Mouse (Mus musculus) forebrain, embryonic 15.5 days (tissue): ENCODE measurements around the gene Tyro3. TPM values are rescaled to one million over a fixed set of nuclear protein-coding genes. Genes with fewer than 3 reads are reported as not detected.

Experiments used
- ATAC-seq: fragments of 200-750 bp; cut with Nextera tagmentation; replicated peaks from 2 replicates; pipeline ENCODE4 v1.8.0; 2017; ENCODE audit warnings: mild to moderate bottlenecking, moderate TSS enrichment, moderate library complexity
- H3K27ac ChIP-seq: fragments of 300-500 bp; sonication (generic); replicated peaks from 2 replicates; pipeline ENCODE4 v1.5.1; 2015; ENCODE audit warnings: mild to moderate bottlenecking, inconsistent platforms
- H3K27me3 ChIP-seq: fragments of 300-500 bp; sonication (generic); 2 replicates; pipeline ENCODE4 v1.6.1; 2015; ENCODE audit warnings: inconsistent platforms
- H3K36me3 ChIP-seq: fragments of 300-500 bp; sonication (generic); 2 replicates; pipeline ENCODE4 v1.6.1; 2015; ENCODE audit warnings: mild to moderate bottlenecking, inconsistent platforms
- H3K4me1 ChIP-seq: fragments of 300-500 bp; sonication (generic); 2 replicates; pipeline ENCODE4 v1.6.1; 2015; ENCODE audit warnings: inconsistent platforms
- H3K4me2 ChIP-seq: fragments of 300-500 bp; sonication (generic); replicated peaks from 2 replicates; pipeline ENCODE4 v1.6.1; 2015; ENCODE audit warnings: mild to moderate bottlenecking, inconsistent platforms
- H3K4me3 ChIP-seq: fragments of 300-500 bp; sonication (generic); 2 replicates; pipeline ENCODE4 v1.5.1; 2015; ENCODE audit warnings: mild to moderate bottlenecking, inconsistent platforms
- H3K9ac ChIP-seq: fragments of 300-500 bp; sonication (generic); replicated peaks from 2 replicates; pipeline ENCODE4 v1.6.1; 2015; ENCODE audit warnings: mild to moderate bottlenecking, inconsistent platforms
- H3K9me3 ChIP-seq: fragments of 300-500 bp; sonication (generic); 2 replicates; pipeline ENCODE4 v1.6.1; 2016; ENCODE audit warnings: inconsistent platforms
- WGBS: fragments of 180-500 bp; shearing (Covaris S2); methylation state at CpG from one replicate; pipeline ENCODE4 v1.1.7; 2015; ENCODE audit warnings: mixed read lengths; 5-methylcytosine and 5-hydroxymethylcytosine counted together
- polyA plus RNA-seq: library from polyadenylated mRNA; unstranded; fragments of >200 nt; fragmentation: Nextera tagmentation; extraction: Ambion mirVana; gene quantifications from 2 replicates; pipeline ENCODE4 v1.2.1, GENCODE M21; 2015

Tyro3 gene
- polyA plus RNA-seq, 1 experiment from 2014 or later, result 17.9 TPM

DNA sequence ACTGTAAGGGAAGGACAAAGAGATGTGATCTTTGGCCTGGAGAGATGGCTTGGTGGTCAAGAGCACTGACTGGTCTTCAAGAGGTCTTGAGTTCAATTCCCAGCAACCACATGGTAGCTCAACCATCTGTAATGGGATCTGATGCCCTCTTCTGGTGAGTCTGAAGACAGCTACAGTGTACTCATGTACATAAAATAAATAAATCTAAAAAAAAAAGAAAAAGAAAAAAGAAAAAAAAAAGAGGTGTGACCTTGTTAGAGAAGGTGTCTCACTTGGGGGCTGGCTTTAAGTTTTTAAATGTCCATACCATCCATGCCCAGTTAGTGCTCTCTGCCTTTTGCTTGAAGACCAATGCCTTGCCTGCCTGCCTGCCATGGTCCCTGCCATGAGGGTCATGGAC, 42.5 kb downstream of the Tyro3 start:
- no peaks in the 10 kb centered on the region for H3K27me3 ChIP-seq
- no peak for ATAC-seq
- H3K4me1 ChIP-seq, result no peaks in the 10 kb centered on the region
- H3K4me2 ChIP-seq, result no peak overlapping the region
- no peak overlapping the region for H3K4me3 ChIP-seq
- no peak overlapping the region for H3K27ac ChIP-seq
- H3K9ac ChIP-seq, result no peak overlapping the region
- H3K36me3 ChIP-seq, result no peaks in the 10 kb centered on the region
- no peaks in the 10 kb centered on the region for H3K9me3 ChIP-seq

DNA sequence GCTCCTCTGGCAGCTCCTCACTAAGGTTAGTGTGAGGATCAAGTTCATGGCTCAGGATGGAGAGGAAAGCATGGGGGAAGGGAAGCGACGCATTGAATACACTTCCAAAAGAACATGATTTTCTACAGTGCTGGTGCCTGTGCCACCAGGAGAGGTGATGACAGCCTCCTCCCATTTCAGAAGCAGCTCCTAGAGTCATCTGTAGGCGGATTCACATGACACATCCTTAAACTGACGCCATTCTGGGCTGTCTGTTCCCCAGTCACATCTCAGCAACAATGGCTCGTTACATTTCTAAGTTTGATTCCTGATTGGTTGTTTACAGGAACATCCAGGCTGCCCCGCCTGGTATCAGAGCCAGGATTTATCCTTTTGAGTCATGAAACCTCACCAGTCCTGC, 44.5 kb downstream of the Tyro3 start:
- 74% methylated on average over 6 of the region's 6 CpGs for WGBS
- no peak overlapping the region for H3K4me2 ChIP-seq
- H3K36me3 ChIP-seq, result no peaks in the 10 kb centered on the region
- no peaks in the 10 kb centered on the region for H3K4me1 ChIP-seq
- H3K27ac ChIP-seq, result no peak overlapping the region
- no peak overlapping the region for H3K9ac ChIP-seq
- no peaks in the 10 kb centered on the region for H3K27me3 ChIP-seq
- ATAC-seq, result no peak
- H3K4me3 ChIP-seq, result no peak overlapping the region
- no peaks in the 10 kb centered on the region for H3K9me3 ChIP-seq

DNA sequence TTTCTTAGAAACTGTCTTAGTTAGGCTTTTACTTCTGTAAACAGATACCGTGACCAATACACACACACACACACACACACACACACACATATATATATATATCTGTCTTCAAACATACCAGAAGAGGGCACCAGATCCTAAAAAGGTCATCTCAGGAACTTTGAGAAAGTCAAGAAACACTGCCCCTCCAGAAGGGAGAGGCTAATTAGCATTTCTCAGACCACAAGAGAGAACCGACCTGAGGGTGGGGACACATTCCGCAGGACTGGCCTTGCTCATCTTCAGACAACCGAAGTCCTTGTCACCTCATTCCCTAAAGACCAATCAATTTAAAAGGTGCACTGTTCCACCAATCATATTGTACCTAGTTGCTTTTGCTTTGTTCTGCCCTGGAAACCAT, 46.0 kb downstream of the Tyro3 start:
- Histone ChIP-seq H3K9ac (no peak overlapping the region), H3K4me2 (no peak overlapping the region), H3K27ac (no peak overlapping the region), H3K4me3 (no peak overlapping the region), H3K9me3 (no peaks in the 10 kb centered on the region), H3K36me3 (no peaks in the 10 kb centered on the region), H3K27me3 (no peaks in the 10 kb centered on the region), H3K4me1 (no peaks in the 10 kb centered on the region)
- 91% methylated on average over 4 of the region's 4 CpGs for WGBS
- ATAC-seq, result no peak

GRCm38 (mm10) chr2:119845882-119846546, 48.5 kb downstream of the Tyro3 start:
- no peaks in the 10 kb centered on the region for H3K9me3 ChIP-seq
- H3K36me3 ChIP-seq, result no peaks in the 10 kb centered on the region
- no peak for ATAC-seq
- no peak overlapping the region for H3K4me3 ChIP-seq
- H3K4me1 ChIP-seq, result no peaks in the 10 kb centered on the region
- no peak overlapping the region for H3K27ac ChIP-seq
- no peak overlapping the region for H3K9ac ChIP-seq
- 76% methylated on average over 2 of the region's 2 CpGs for WGBS
- H3K27me3 ChIP-seq, result no peaks in the 10 kb centered on the region
- no peak overlapping the region for H3K4me2 ChIP-seq

GRCm38 (mm10) chr2:119846929-119847328, 49.4 kb downstream of the Tyro3 start:
- Histone ChIP-seq H3K9me3 (no peaks in the 10 kb centered on the region), H3K9ac (no peak overlapping the region), H3K27ac (no peak overlapping the region), H3K36me3 (no peaks in the 10 kb centered on the region), H3K4me3 (no peak overlapping the region), H3K4me2 (no peak overlapping the region), H3K4me1 (no peaks in the 10 kb centered on the region), H3K27me3 (no peaks in the 10 kb centered on the region)
- ATAC-seq, result no peak
- WGBS, result 72% methylated on average over 4 of the region's 4 CpGs

- no peak overlapping the region for H3K27ac ChIP-seq
- H3K9me3 ChIP-seq, result no peaks in the 10 kb centered on the region
- H3K27me3 ChIP-seq, result no peaks in the 10 kb centered on the region
- ATAC-seq, result no peak
- H3K9ac ChIP-seq, result no peak overlapping the region
- H3K4me1 ChIP-seq, result no peaks in the 10 kb centered on the region
- no peak overlapping the region for H3K4me3 ChIP-seq
- WGBS, result 86% methylated on average over 4 of the region's 4 CpGs
- no peak overlapping the region for H3K4me2 ChIP-seq
- H3K36me3 ChIP-seq, result no peaks in the 10 kb centered on the region
Measured at GRCm38 (mm10) chr2:119853811-119854210, 56.3 kb downstream of the Tyro3 start.

GRCm38 (mm10) chr2:119855310-119855850, 57.8 kb downstream of the Tyro3 start:
- Histone ChIP-seq H3K27ac (no peak overlapping the region), H3K9me3 (no peaks in the 10 kb centered on the region), H3K27me3 (no peaks in the 10 kb centered on the region), H3K4me1 (no peaks in the 10 kb centered on the region), H3K4me2 (no peak overlapping the region), H3K4me3 (no peak overlapping the region), H3K36me3 (no peaks in the 10 kb centered on the region), H3K9ac (no peak overlapping the region)
- no peak for ATAC-seq
- WGBS, result 69% methylated on average over 6 of the region's 6 CpGs

- H3K36me3 ChIP-seq, result no peaks in the 10 kb centered on the region
- H3K9me3 ChIP-seq, result no peaks in the 10 kb centered on the region
- H3K4me3 ChIP-seq, result no peak overlapping the region
- no peaks in the 10 kb centered on the region for H3K4me1 ChIP-seq
- H3K9ac ChIP-seq, result no peak overlapping the region
- no peaks in the 10 kb centered on the region for H3K27me3 ChIP-seq
- H3K27ac ChIP-seq, result no peak overlapping the region
- no peak for ATAC-seq
- no peak overlapping the region for H3K4me2 ChIP-seq
- WGBS, result 82% methylated on average over 2 of the region's 2 CpGs
Measured at GRCm38 (mm10) chr2:119857341-119857740, 59.8 kb downstream of the Tyro3 start.

- 68% methylated on average over 4 of the region's 4 CpGs for WGBS
- Histone ChIP-seq H3K9ac (no peak overlapping the region), H3K36me3 (no peaks in the 10 kb centered on the region), H3K9me3 (no peaks in the 10 kb centered on the region), H3K4me2 (no peak overlapping the region), H3K4me3 (no peak overlapping the region), H3K4me1 (no peaks in the 10 kb centered on the region), H3K27me3 (no peaks in the 10 kb centered on the region; the same call in 1 of the 2 replicates), H3K27ac (no peak overlapping the region)
- no peak for ATAC-seq
Measured at GRCm38 (mm10) chr2:119864484-119864883, 67.0 kb downstream of the Tyro3 start.

Other genes starting within 250 kb of the Tyro3 start
- gene Nusap1, start 179.4 kb upstream of the Tyro3 start, polyA plus RNA-seq, result 36.8 and 40.8 TPM in 2 replicates
- 13.2 and 14.3 TPM in 2 replicates for gene Oip5, start 179.3 kb upstream of the Tyro3 start, polyA plus RNA-seq
- gene Ndufaf1, start 134.9 kb upstream of the Tyro3 start, polyA plus RNA-seq, result 36.0 and 36.4 TPM in 2 replicates
- gene Rtf1, start 122.7 kb upstream of the Tyro3 start, polyA plus RNA-seq, result 73.7 and 80.4 TPM in 2 replicates
- gene Itpka, start 55.4 kb upstream of the Tyro3 start, polyA plus RNA-seq, result 0.63 and 1.3 TPM in 2 replicates
- gene Ltk, start 37.3 kb upstream of the Tyro3 start, polyA plus RNA-seq, result 0.33 and 0.51 TPM in 2 replicates
- gene Rpap1, start 10.2 kb upstream of the Tyro3 start, polyA plus RNA-seq, result 21.5 and 21.6 TPM in 2 replicates
- 28.0 and 29.0 TPM in 2 replicates for gene Mga, start 99.5 kb downstream of the Tyro3 start, polyA plus RNA-seq
- gene Mapkbp1, start 175.0 kb downstream of the Tyro3 start, polyA plus RNA-seq, result 5.4 and 5.5 TPM in 2 replicates
- 19.1 and 19.6 TPM in 2 replicates for gene Jmjd7, start 229.8 kb downstream of the Tyro3 start, polyA plus RNA-seq
- 5.0 and 5.1 TPM in 2 replicates for gene Gm28042, start 229.8 kb downstream of the Tyro3 start, polyA plus RNA-seq
- gene Pla2g4b, start 235.7 kb downstream of the Tyro3 start, polyA plus RNA-seq, result 2.0 and 2.3 TPM in 2 replicates